Mouse (Mus musculus) splenic B cell, adult 2 months (primary cell): ENCODE data around the gene Zfp654.

ENCODE experiments used
- DNase-seq: peaks from one replicate; pipeline ENCODE4 v3.0.0-alpha.2; 2011; ENCODE audit warnings: low read depth, low spot score
- H3K27me3 ChIP-seq: 2 replicates; pipeline ENCODE4 v1.6.1; 2012; ENCODE audit warnings: mild to moderate bottlenecking, low read length, moderate library complexity, mixed read lengths; ENCODE audit not compliant: control insufficient read depth, poor library complexity, insufficient read depth, severe bottlenecking
- H3K36me3 ChIP-seq: 2 replicates; pipeline ENCODE4 v1.6.1; 2012; ENCODE audit warnings: mild to moderate bottlenecking, low read length, moderate library complexity, mixed read lengths; ENCODE audit not compliant: control insufficient read depth, poor library complexity, insufficient read depth, severe bottlenecking

The Zfp654 gene

GRCm38 (mm10) chr16:64836709-64837108, 14.7 kb downstream of the Zfp654 start:
- no peak for DNase-seq
- no peaks in the 10 kb centered on the region for H3K27me3 ChIP-seq
- H3K36me3 ChIP-seq: no peaks in the 10 kb centered on the region

GRCm38 (mm10) chr16:64835996-64836545, 15.4 kb downstream of the Zfp654 start:
- H3K27me3 ChIP-seq: no peaks in the 10 kb centered on the region
- no peak for DNase-seq
- no peaks in the 10 kb centered on the region for H3K36me3 ChIP-seq

DNA sequence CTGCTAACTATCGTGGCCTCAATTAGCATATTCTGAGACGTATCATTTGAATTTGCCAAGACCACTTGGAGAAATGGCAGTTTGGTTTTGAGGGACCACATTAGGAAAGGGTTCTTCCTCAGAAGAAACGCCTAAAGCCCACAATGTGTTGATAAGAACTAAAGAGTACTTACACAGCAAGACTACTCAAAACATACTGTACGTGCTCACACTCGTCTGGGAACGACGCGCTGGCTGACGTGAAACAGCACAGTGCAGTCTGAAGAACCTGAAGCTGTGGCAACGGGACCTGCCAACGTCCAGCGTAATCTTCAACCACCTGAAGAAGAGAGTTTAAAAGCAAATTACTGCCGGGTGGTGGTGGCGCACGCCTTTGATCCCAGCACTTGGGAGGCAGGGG, 21.2 kb downstream of the Zfp654 start:
- Histone ChIP-seq H3K36me3 (no peaks in the 10 kb centered on the region), H3K27me3 (no peaks in the 10 kb centered on the region)
- no peak for DNase-seq

DNA sequence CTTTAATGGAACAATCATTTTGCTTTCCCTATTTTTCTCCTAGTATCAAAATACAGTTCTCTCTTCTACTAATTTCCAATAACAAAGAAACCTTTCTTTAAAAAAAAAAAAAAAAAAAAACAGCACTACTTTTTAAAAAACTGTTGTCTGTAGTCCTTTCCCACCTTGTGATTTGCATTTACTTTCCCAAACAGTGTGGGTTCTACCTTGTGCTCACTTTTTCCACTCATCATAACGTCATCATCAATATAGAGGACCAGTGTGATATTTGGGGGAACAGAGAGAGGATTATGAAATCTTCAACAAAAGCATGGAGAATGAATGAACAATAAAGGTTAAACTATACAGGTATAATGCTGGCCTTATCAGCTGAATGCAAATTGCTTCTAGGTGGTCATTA, 27.0 kb downstream of the Zfp654 start:
- no peaks in the 10 kb centered on the region for H3K36me3 ChIP-seq
- H3K27me3 ChIP-seq: no peaks in the 10 kb centered on the region
- peak; percentile 63 for DNase-seq

GRCm38 (mm10) chr16:64823890-64824289, 27.6 kb downstream of the Zfp654 start:
- Histone ChIP-seq H3K27me3 (no peaks in the 10 kb centered on the region), H3K36me3 (no peaks in the 10 kb centered on the region)
- DNase-seq: no peak

DNA sequence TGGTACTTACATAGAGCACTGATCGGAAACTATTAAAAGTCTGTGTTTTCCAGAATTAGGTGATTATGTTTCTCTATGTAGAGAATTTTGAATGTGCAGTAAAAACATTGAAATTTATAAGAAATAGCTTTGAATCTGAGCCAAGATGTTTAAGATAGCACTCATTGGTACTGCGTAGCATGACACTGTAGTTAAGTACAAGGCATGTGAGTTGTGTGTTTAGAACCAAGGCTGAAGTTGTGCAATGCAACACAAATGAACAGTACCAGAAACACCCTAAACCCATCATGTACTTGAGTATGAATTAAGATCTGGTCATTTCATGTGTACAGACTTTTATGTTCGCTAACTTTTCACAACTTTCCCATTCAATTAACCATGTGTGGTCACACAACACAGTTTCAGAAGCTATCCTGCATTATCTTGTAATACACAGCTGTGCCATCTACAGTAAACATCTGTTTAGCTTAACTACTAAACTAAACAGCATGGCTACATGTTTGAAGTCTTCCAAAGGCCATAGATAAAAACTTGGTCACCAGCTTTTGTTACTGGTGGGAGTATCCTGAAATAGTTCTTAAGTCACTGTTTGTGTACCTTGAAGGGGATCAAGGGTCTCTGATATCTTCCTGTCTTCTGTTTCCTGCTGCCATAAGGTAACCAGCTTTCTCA, 34.2 kb downstream of the Zfp654 start:
- no peak for DNase-seq
- H3K36me3 ChIP-seq: no peaks in the 10 kb centered on the region
- H3K27me3 ChIP-seq: no peaks in the 10 kb centered on the region

- DNase-seq: no peak
- Histone ChIP-seq H3K27me3 (no peaks in the 10 kb centered on the region; the same call in 1 of the 2 replicates), H3K36me3 (no peaks in the 10 kb centered on the region)
These were observed 48.4 kb downstream of the Zfp654 start for GRCm38 (mm10) chr16:64803041-64803440.

- Histone ChIP-seq H3K36me3 (no peaks in the 10 kb centered on the region), H3K27me3 (no peaks in the 10 kb centered on the region; the same call in 1 of the 2 replicates)
- peak; percentile 57 for DNase-seq
These were observed 49.8 kb downstream of the Zfp654 start for GRCm38 (mm10) chr16:64801638-64802037.

GRCm38 (mm10) chr16:64800393-64800792, 51.1 kb downstream of the Zfp654 start:
- DNase-seq: peak; percentile 7
- Histone ChIP-seq H3K27me3 (no peaks in the 10 kb centered on the region; the same call in 1 of the 2 replicates), H3K36me3 (no peaks in the 10 kb centered on the region)

DNA sequence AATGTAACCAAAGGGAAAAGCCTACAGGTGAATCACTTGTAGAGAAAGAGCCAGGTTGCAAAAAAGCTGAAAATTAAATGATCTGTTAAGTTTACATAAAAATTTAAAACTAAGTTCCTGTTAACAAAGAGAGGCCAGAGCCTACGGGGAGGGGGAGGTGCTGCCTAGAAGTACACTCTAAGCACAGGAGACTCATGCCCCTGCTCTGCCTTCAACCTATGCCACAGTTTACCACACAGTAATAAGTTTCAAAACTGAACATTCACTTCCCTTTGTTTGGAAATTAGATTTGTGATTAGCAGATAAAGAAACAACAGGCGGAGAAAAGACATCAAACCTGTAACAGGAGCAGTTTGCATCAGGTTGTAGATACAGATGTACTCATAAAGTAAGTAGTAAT, 56.6 kb downstream of the Zfp654 start:
- no peaks in the 10 kb centered on the region for H3K27me3 ChIP-seq
- DNase-seq: no peak
- no peaks in the 10 kb centered on the region for H3K36me3 ChIP-seq

DNA sequence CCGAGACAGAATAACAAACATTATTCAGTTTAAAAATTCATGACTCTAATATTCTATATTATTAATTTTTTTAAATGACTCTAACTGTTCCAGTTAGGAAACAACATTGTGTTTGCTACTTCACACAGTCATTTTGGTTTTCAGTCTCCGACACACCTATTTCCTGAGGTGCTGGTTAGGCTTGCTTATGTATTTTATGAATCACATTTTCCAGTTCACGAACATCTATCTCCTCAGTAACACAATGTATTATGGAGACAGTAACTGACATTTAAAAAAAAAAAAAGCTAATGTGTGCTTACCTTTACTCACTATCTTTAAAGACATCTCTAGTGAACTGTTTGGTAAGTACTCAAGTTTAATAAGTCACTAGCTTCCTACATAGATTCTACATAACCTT, 61.7 kb downstream of the Zfp654 start:
- Histone ChIP-seq H3K36me3 (no peaks in the 10 kb centered on the region; the same call in 1 of the 2 replicates), H3K27me3 (no peaks in the 10 kb centered on the region)
- no peak for DNase-seq

DNA sequence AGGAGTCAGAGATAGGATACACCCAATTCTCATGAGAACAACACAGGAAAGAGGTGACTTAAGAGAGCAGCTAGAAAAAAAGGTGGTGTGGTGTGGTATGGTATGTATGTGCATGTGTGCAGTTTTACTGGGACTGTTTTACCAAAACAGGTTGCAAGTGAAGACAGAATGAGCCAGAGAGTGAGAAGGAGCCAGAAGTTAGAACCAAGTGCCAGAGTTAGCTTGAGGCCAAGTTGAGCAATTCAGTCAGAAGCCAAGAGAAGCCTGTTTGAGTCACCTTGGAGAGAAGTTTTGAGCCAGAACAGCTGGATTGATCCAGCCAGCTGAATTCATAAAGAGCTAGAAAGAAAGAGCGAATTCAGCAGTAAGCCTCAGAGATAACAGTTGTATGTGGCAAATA, 75.9 kb downstream of the Zfp654 start:
- no peaks in the 10 kb centered on the region for H3K36me3 ChIP-seq
- DNase-seq: no peak

GRCm38 (mm10) chr16:64771431-64771818, 80.0 kb downstream of the Zfp654 start:
- Histone ChIP-seq H3K36me3 (no peaks in the 10 kb centered on the region), H3K27me3 (no peaks in the 10 kb centered on the region)
- DNase-seq: peak; percentile 12

More for the DNA sequence above, 75.9 kb downstream of the Zfp654 start:
- no peaks in the 10 kb centered on the region for H3K27me3 ChIP-seq

DNA sequence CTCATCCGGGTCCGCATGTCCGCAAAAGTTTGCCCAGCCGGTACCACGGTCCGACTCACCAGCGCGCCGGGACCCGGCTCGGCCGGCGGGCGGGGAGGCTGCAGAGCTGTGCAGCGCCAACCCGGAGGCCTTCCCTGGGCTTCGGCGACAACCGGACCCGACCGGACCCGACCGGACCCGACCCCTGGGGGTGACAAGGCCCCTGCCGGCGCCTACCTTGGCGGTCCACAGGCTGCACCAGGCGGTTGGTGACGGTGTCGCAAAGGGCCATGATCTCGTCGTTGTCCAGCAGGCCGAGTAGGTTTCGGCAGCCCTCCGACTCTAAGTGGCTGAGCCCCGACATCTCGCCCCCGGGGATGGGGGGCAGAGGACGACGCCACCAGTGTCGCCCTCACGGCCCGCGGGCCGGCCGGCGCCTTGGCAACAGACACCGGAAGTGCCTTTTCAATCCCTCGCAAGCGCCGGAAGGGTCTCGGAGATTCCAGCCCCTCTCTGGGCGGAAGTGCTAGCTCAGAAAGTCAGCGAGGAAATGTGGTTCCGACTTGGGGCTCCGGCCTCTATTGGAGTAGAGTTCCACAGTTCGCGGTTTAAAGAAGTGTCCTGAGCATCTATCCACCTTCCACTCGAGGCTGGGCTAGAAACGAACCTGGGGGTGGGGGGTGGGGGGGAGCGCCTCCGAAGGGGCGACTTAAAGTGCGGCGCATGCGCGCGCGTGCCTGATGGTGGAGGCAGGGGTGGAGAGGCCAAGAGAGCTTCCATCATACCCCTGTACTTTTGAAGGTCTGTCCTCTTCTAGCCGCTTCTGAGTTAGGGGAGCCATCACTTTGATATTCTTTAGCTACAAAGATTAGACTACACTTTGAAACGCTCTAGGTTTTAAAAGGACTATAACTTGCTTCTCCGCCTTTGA, 80.7 kb downstream of the Zfp654 start, which contains the start of gene 4930453N24Rik:
TSS of gene 4930453N24Rik (minus strand) at position 641 of the 910 bp plus-strand sequence.
- peak; percentile 89 for DNase-seq
- H3K36me3 ChIP-seq: no peaks in the 10 kb centered on the region
- H3K27me3 ChIP-seq: no peaks in the 10 kb centered on the region
